Mouse (Mus musculus): ENCODE measurements around the gene Sept11. TPM values are rescaled to one million over a fixed set of nuclear protein-coding genes. Genes with fewer than 3 reads are reported as not detected.

The Sept11 gene
- total and polyA plus RNA-seq, 2 experiments from 2014 or later = 88.1 to 92.5 TPM

DNA sequence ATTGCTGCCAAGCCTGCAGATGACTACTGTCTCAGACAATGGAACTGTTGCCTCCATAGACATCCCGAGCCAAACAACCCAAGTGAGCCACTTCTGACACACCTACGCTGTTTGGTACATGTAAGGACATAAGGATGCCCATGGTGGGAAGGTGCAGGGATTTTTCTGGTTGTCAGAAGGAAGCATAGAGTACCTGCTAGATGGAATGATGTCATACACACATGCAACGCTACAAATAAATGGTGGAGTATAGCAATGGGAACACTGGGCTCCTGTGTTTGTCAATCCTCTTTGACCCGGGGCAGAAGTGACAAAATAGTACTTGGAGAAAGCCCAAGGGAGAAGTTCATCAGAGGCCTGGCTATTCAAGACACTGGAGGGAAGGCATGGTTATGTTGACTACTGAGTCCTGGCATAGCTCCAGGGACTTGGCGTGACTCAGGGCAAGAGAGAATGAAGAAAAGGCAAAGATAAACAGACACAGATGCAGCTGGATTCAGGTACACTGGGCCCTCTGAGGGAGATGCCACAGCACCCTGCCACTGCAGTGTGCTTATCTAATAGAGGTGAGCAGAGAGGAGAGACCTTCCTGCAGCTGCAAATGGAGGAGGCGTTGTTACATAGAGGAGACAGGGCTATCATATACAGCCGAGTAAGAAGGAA, 15.4 kb upstream of the Sept11 start:
- H3K4me3 ChIP-seq (ENCODE audit: low read length) = no peak overlapping the region
- ATAC-seq (no peak), DNase-seq (ENCODE audit: low spot score) (no peak)
- no peaks in the 10 kb centered on the region for H3K36me3 ChIP-seq (ENCODE audit: insufficient read depth, low read length)
- TF ChIP-seq CTCF (IDR thresholded peaks at IDR 0.05; ENCODE audit: low read depth) = no peak
- no peaks in the 10 kb centered on the region for H3K9me3 ChIP-seq (ENCODE audit: low read length)
- WGBS = 75% methylated on average over 7 of the region's 7 CpGs
- no peak overlapping the region for H3K9ac ChIP-seq (replicated peaks; ENCODE audit: low read length)
- no peak overlapping the region for H3K27ac ChIP-seq
- no peak overlapping the region for H3K4me2 ChIP-seq (ENCODE audit: low read depth, low read length)
- no peaks in the 10 kb centered on the region for H3K27me3 ChIP-seq (ENCODE audit: insufficient read depth, low read length)
- H3K4me1 ChIP-seq (ENCODE audit: insufficient read depth, low read length) = no peaks in the 10 kb centered on the region

GRCm38 (mm10) chr5:93079596-93079995, 13.6 kb upstream of the Sept11 start:
- Histone ChIP-seq H3K4me1 (ENCODE audit: insufficient read depth, low read length) (no peaks in the 10 kb centered on the region), H3K9ac (replicated peaks; ENCODE audit: low read length) (no peak overlapping the region), H3K4me3 (ENCODE audit: low read length) (no peak overlapping the region), H3K4me2 (ENCODE audit: low read depth, low read length) (no peak overlapping the region), H3K27ac (no peak overlapping the region), H3K27me3 (ENCODE audit: insufficient read depth, low read length) (no peaks in the 10 kb centered on the region), H3K36me3 (ENCODE audit: insufficient read depth, low read length) (no peaks in the 10 kb centered on the region), H3K9me3 (ENCODE audit: low read length) (no peaks in the 10 kb centered on the region)
- no peak for DNase-seq (ENCODE audit: low spot score)
- no peak for TF ChIP-seq CTCF (IDR thresholded peaks at IDR 0.05; ENCODE audit: low read depth)
- 85% methylated on average over 3 of the region's 3 CpGs for WGBS
- no peak for ATAC-seq

GRCm38 (mm10) chr5:93085015-93085598, 8.1 kb upstream of the Sept11 start:
- Histone ChIP-seq H3K9ac (replicated peaks; ENCODE audit: low read length) (no peak overlapping the region), H3K27me3 (ENCODE audit: insufficient read depth, low read length) (no peaks in the 10 kb centered on the region), H3K4me1 (ENCODE audit: insufficient read depth, low read length) (no peaks in the 10 kb centered on the region), H3K9me3 (ENCODE audit: low read length) (no peaks in the 10 kb centered on the region), H3K27ac (no peak overlapping the region), H3K4me2 (ENCODE audit: low read depth, low read length) (no peak overlapping the region), H3K36me3 (ENCODE audit: insufficient read depth, low read length) (no peaks in the 10 kb centered on the region), H3K4me3 (ENCODE audit: low read length) (no peak overlapping the region)
- WGBS = 51% methylated on average over 4 of the region's 4 CpGs
- DNase-seq (ENCODE audit: low spot score) = peak; percentile 25
- TF ChIP-seq CTCF (IDR thresholded peaks at IDR 0.05; ENCODE audit: low read depth) = 0 out of 2 replicates have a peak, but pooled peaks have one; percentile 11
- ATAC-seq = no peak

DNA sequence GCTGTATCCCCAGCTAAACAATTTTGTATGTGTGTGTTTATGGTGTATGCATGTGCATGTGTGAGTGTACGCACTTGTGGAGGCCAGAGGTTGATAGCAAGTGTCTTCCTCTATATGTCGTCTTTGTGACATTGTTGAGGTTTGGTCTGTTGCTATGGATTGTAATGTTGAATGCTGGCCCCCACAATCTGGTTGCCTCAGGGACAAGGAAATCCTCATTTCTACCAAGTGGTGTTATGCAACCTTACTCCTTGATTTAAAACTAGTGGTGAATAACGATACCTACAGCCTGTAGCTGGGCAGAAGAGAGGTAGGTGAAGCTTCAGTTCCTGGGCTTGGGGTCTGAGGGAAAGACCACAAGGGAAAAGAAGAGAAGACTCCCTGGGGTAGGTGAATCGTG, 7.3 kb upstream of the Sept11 start:
- no peak for ATAC-seq
- no peak overlapping the region for H3K27ac ChIP-seq
- no peak for TF ChIP-seq CTCF (IDR thresholded peaks at IDR 0.05; ENCODE audit: low read depth)
- no peaks in the 10 kb centered on the region for H3K27me3 ChIP-seq (ENCODE audit: insufficient read depth, low read length)
- H3K9me3 ChIP-seq (ENCODE audit: low read length) = no peaks in the 10 kb centered on the region
- no peak for DNase-seq (ENCODE audit: low spot score)
- H3K36me3 ChIP-seq (ENCODE audit: insufficient read depth, low read length) = no peaks in the 10 kb centered on the region
- H3K4me2 ChIP-seq (ENCODE audit: low read depth, low read length) = no peak overlapping the region
- H3K4me3 ChIP-seq (ENCODE audit: low read length) = no peak overlapping the region
- H3K9ac ChIP-seq (replicated peaks; ENCODE audit: low read length) = no peak overlapping the region
- H3K4me1 ChIP-seq (ENCODE audit: insufficient read depth, low read length) = peaks cover under 1% of the 10 kb centered on the region; the same call in 1 of the 2 replicates
- 86% methylated on average over 4 of the region's 4 CpGs for WGBS

DNA sequence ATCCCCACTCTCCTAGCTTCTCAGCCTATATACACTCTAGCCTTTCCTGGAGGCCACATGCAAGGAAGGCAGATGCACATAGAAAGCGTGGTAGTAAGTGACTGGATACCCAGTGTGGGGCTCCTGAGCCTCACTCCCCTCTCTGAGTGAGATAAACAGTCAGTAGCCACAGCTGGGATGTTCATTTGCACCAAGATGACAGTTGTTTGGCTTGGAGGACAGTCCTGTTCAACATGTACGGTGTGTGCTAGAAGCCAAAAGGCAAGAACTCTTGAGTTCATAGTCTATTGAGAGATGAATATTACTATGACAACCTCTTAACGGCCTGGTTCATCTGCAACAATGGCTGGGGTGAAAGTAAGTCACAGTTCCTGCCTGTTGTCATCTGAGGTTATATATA, 2.0 kb upstream of the Sept11 start:
- no peak for ATAC-seq
- Histone ChIP-seq H3K27ac (no peak overlapping the region), H3K4me1 (ENCODE audit: insufficient read depth, low read length) (peaks cover 25% of the 10 kb centered on the region), H3K4me2 (ENCODE audit: low read depth, low read length) (peak overlapping the region; percentile 97), H3K36me3 (ENCODE audit: insufficient read depth, low read length) (no peaks in the 10 kb centered on the region), H3K9me3 (ENCODE audit: low read length) (no peaks in the 10 kb centered on the region), H3K4me3 (ENCODE audit: low read length) (no peak overlapping the region), H3K9ac (replicated peaks; ENCODE audit: low read length) (no peak overlapping the region), H3K27me3 (ENCODE audit: insufficient read depth, low read length) (no peaks in the 10 kb centered on the region)
- no peak for TF ChIP-seq CTCF (IDR thresholded peaks at IDR 0.05; ENCODE audit: low read depth)
- DNase-seq (ENCODE audit: low spot score) = no peak
- WGBS = 46% methylated on average over 3 of the region's 3 CpGs

DNA sequence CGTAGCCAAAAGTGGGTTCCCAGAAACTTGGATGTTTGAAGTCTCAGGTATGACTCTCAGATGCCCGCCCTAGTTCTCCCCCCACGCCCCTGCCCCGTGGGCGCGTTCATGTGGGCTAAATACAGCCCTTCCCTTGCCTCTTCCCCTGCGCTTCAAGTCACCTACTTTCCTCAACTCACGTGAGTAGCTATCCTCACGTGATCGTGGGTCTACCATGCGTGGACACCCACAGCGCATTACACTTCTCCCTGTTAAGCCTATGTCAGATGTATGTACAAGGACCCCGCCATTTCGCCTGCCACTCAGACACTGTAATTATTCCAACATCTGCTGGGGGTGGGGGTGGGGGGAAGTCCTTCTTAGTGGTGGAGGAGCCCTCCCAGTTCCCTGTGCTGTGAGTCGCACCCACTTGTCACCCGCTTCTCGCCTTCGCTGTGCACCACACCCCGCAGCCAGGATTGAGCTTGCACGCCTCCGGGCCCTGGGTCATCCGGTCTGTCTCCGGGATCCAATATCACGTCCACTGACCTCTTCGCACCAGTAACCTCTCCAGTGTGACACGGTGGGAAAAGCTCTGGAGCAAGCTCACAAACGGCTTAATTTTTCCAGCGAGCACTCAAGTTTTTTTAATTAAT, 973 bp upstream of the Sept11 start:
- WGBS = 5% methylated on average over 28 of the region's 28 CpGs
- no peaks in the 10 kb centered on the region for H3K9me3 ChIP-seq (ENCODE audit: low read length)
- TF ChIP-seq CTCF (IDR thresholded peaks at IDR 0.05; ENCODE audit: low read depth) = no peak
- peak overlapping the region; percentile 97 for H3K4me2 ChIP-seq (ENCODE audit: low read depth, low read length)
- peak overlapping the region; percentile 84 for H3K9ac ChIP-seq (replicated peaks; ENCODE audit: low read length)
- no peaks in the 10 kb centered on the region for H3K27me3 ChIP-seq (ENCODE audit: insufficient read depth, low read length)
- H3K4me3 ChIP-seq (ENCODE audit: low read length) = peak overlapping the region; percentile 86
- peak overlapping the region; percentile 90 for H3K27ac ChIP-seq
- peaks cover 25% of the 10 kb centered on the region for H3K4me1 ChIP-seq (ENCODE audit: insufficient read depth, low read length)
- ATAC-seq (peak; percentile 39), DNase-seq (ENCODE audit: low spot score) (peak; percentile 61)
- no peaks in the 10 kb centered on the region for H3K36me3 ChIP-seq (ENCODE audit: insufficient read depth, low read length)

Measured in hindbrain, postnatal 0 days (tissue).